Mouse (Mus musculus): ENCODE results near the gene Emilin1. TPM values are rescaled to one million over a fixed set of nuclear protein-coding genes. Genes with fewer than 3 reads are reported as not detected.

The Emilin1 gene
- polyA plus RNA-seq, 1 experiment: 427 TPM

DNA sequence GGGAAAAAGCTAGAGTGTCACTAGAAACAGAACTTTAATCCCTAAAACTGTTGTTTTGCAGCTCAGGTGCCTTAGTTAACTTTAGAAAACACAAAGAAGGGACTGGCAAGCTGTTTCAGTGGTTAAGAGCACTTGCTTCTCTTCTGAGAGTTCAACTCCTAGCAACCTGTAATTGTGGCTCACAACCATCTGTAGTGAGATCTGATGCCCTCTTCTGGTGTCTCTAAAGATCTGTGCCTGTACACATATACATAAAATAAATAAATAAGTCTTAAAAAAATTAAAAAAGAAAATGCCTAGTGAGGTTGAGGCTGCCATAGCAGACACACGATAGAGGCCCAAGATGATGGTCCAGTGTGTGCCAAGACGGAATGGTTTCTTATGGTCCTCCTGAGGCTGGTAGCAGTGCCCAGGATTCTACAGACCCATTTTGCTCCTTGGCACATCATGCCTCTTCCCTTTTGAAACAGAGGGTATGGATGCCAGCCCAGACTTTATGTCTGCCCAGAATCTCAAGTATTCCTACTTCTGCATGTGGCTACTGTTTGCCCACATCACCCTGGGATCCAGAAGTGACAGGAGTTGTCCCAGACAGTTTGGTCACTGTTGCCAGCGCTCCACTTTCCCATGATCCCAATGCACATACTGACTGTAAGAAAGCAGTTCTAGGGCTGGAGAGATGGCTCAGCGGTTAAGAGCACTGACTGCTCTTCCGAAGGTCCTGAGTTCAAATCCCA, 21.7 kb downstream of the Emilin1 start:
- H3K9me3 ChIP-seq: no peaks in the 10 kb centered on the region
- peaks cover 16% of the 10 kb centered on the region for H3K36me3 ChIP-seq (replicated peaks; ENCODE audit: low read length)
- no peak overlapping the region for H3K4me3 ChIP-seq (replicated peaks)
- peaks cover 9% of the 10 kb centered on the region; the same call in 1 of the 2 replicates for H3K4me1 ChIP-seq
- no peak for TF ChIP-seq FLI1 (IDR thresholded peaks at IDR 0.05; ENCODE audit: low read length)
- TF ChIP-seq GATA1 (IDR thresholded peaks at IDR 0.05; ENCODE audit: borderline replicate concordance, low read length): no peak
- peaks cover 12% of the 10 kb centered on the region for H3K27me3 ChIP-seq (replicated peaks)

GRCm38 (mm10) chr5:30943004-30943403, 29.8 kb downstream of the Emilin1 start:
- H3K4me1 ChIP-seq: peaks cover 14% of the 10 kb centered on the region
- TF ChIP-seq FLI1 (IDR thresholded peaks at IDR 0.05; ENCODE audit: low read length) (no peak), GATA1 (IDR thresholded peaks at IDR 0.05; ENCODE audit: borderline replicate concordance, low read length) (no peak)
- H3K9me3 ChIP-seq: no peaks in the 10 kb centered on the region
- H3K27me3 ChIP-seq (replicated peaks): peaks cover 40% of the 10 kb centered on the region
- H3K4me3 ChIP-seq (replicated peaks): no peak overlapping the region
- H3K36me3 ChIP-seq (replicated peaks; ENCODE audit: low read length): no peaks in the 10 kb centered on the region

DNA sequence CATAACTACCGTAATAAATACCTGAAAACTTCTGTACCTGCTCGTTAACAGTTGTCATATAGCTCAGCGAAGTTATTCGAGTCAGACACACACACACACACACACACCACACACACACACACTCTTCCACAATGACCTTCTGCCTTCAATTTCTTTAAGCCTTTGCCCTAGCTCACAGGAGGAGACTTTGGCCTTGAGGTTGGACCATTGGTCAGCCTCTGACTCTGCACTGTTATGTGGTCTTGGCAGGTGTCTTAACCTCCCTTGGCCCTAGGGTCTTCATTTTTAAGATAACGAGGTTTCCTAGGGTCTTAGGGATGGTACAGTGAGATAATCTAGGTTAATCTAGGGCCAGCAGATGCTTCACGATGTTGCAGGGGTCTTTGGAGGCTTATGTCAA, 31.1 kb downstream of the Emilin1 start:
- TF ChIP-seq FLI1 (IDR thresholded peaks at IDR 0.05; ENCODE audit: low read length) (no peak), GATA1 (IDR thresholded peaks at IDR 0.05; ENCODE audit: borderline replicate concordance, low read length) (no peak)
- Histone ChIP-seq H3K4me3 (replicated peaks) (no peak overlapping the region), H3K4me1 (peaks cover 22% of the 10 kb centered on the region), H3K36me3 (replicated peaks; ENCODE audit: low read length) (no peaks in the 10 kb centered on the region), H3K9me3 (no peaks in the 10 kb centered on the region), H3K27me3 (replicated peaks) (peaks cover 36% of the 10 kb centered on the region)

DNA sequence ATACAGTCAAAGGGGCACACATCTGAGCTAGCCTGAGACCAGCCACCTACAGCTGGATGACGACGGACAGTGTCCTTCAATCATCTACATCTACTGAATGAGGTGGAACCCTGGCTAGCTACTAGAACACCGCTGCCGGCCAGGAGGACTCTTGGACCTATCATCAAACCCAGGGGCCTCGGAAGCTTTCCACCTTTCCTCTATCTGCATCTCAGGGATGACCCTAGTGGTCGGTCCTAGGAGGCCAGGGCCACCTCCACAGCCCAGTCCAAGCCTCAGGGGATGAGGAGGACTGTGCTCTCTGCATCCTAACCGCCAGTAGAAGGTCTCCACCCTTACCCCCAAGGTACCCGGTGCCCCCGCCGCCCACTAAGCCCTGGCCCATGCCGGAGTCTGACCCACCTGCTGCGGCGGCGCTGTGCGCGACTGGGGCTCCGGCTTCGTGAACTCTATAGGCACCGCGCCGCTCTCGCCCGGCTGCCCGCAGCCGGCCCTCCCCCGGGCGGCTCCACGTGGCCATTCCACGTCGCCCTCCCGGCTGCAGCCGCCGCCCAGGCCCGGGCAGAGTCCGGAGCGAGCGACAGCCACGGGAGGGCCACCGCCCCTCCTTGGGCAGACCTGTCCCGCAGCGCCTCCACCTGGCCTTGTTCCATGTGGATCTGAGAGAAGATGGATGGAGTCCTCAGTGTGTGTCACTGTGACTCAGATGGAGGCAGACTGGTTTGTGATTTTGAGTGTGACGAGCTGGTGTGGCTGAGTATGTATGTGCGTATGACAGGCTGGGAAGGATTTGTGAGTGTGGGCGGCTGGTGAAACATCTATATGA, 32.0 kb downstream of the Emilin1 start, which contains the start of gene Cgref1:
Gene Cgref1 (minus strand): TSS at position 636 of the 826 bp plus-strand sequence.
- TF ChIP-seq GATA1 (IDR thresholded peaks at IDR 0.05; ENCODE audit: borderline replicate concordance, low read length) (no peak), FLI1 (IDR thresholded peaks at IDR 0.05; ENCODE audit: low read length) (no peak)
- Histone ChIP-seq H3K4me3 (replicated peaks) (peak within 1 kb of the TSS; percentile 87), H3K27me3 (replicated peaks) (peaks cover 36% of the 10 kb centered on the region), H3K36me3 (replicated peaks; ENCODE audit: low read length) (no peaks in the 10 kb centered on the region), H3K9me3 (no peaks in the 10 kb centered on the region), H3K4me1 (peaks cover 30% of the 10 kb centered on the region)

GRCm38 (mm10) chr5:30948620-30949019, 35.4 kb downstream of the Emilin1 start:
- Histone ChIP-seq H3K4me3 (replicated peaks) (peak overlapping the region; percentile 96), H3K27me3 (replicated peaks) (peaks cover 25% of the 10 kb centered on the region), H3K9me3 (no peaks in the 10 kb centered on the region), H3K36me3 (replicated peaks; ENCODE audit: low read length) (peaks cover 22% of the 10 kb centered on the region), H3K4me1 (peaks cover 57% of the 10 kb centered on the region)
- TF ChIP-seq GATA1 (IDR thresholded peaks at IDR 0.05; ENCODE audit: borderline replicate concordance, low read length) (no peak), FLI1 (IDR thresholded peaks at IDR 0.05; ENCODE audit: low read length) (no peak)

DNA sequence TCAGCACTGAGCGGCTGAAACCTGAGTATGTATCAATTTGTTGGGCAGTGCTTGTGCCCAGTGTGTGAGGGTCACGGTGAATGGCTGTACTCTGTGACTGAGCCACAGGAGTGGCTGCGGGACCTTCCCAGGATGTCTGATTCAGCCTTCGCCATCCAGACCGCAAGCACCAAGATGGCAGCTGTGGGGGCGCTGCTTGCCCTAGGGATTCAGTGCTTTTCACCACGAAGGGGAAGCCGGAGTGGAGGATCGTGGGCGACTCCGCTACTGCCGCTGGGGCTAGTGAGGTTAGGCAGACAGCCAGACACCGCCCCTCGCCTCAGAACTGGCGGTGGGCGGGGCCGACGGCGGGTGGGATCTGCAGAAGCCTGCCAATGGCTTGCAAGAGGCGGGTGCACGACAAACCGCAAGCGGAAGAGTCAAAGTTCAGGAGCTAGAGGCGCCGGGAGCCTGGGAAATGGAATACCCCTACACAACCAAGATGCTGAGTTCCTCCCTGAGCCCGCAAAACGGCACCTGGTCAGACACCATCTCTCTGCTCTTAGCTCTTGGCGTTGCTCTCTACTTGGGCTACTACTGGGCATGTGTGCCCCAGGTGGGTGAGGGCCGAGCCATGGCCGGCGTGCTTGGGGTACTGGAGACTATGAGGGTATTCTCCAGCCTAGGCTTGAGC, 36.6 kb downstream of the Emilin1 start:
- Histone ChIP-seq H3K9me3 (no peaks in the 10 kb centered on the region), H3K36me3 (replicated peaks; ENCODE audit: low read length) (peaks cover 33% of the 10 kb centered on the region), H3K4me3 (replicated peaks) (peak overlapping the region; percentile 96), H3K27me3 (replicated peaks) (peaks cover 19% of the 10 kb centered on the region), H3K4me1 (peaks cover 57% of the 10 kb centered on the region)
- TF ChIP-seq FLI1 (IDR thresholded peaks at IDR 0.05; ENCODE audit: low read length): no peak
- no peak for TF ChIP-seq GATA1 (IDR thresholded peaks at IDR 0.05; ENCODE audit: borderline replicate concordance, low read length)

DNA sequence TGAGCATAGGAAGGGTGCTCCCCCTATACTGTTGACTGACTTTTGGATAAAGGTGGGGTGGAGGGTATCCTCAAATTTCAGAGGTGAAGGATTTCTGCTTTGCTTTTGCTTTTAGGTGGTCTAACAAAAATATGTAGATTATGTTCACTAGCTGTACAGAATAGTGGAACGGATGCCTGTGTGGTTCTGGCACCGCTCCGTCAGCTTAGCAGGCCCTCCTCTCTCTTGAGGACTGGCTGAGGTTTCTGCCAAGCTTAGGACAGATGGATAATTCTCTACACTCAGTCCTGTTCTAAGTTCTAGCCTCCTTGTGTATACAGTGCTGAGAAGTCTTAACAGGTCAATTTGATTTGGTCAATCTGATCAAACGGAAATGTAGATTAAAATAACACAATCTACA, 37.2 kb downstream of the Emilin1 start:
- no peak for TF ChIP-seq FLI1 (IDR thresholded peaks at IDR 0.05; ENCODE audit: low read length)
- TF ChIP-seq GATA1 (IDR thresholded peaks at IDR 0.05; ENCODE audit: borderline replicate concordance, low read length): no peak
- Histone ChIP-seq H3K27me3 (replicated peaks) (peaks cover 13% of the 10 kb centered on the region), H3K4me1 (peaks cover 55% of the 10 kb centered on the region), H3K9me3 (no peaks in the 10 kb centered on the region), H3K4me3 (replicated peaks) (peak overlapping the region; percentile 96), H3K36me3 (replicated peaks; ENCODE audit: low read length) (peaks cover 40% of the 10 kb centered on the region)

DNA sequence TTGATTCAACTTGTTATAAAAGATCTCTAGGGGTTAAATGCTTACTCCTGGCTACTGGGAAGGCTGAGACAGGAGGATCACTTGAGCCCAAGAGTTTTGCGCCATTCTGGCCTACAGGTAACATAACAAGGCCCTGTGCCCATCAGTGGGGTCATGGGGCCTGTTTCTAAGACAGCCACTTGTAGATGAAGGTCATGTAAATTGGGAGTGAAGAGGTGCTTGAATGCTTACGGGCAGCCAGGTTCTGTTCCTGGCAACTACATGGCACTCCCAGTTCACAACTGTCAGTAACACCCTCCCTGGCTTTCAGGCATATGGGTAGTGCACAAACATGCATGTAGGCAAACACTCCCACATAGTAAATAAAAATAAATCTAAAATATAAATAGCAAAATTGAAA, 37.7 kb downstream of the Emilin1 start:
- TF ChIP-seq FLI1 (IDR thresholded peaks at IDR 0.05; ENCODE audit: low read length): no peak
- TF ChIP-seq GATA1 (IDR thresholded peaks at IDR 0.05; ENCODE audit: borderline replicate concordance, low read length): no peak
- peak overlapping the region; percentile 23 for H3K4me3 ChIP-seq (replicated peaks)

DNA sequence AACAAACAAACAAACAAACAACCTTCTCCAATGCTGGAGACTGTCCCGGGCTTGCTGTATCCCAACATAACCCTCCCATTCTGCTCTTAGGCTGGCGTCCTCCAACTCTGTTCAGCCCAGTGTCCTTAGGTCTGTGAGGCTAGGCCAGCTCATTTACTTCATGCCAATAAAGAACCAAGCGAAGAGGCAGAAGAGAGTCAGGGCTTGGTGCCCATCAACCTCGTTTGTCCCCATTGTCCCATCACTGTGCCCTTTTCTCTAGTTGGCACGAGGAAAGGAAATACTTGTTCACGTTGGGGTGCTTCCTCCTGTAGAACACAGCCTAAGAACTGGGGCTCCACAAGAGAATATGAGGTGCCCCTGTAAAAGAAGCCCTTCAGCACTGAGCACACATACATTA, 38.5 kb downstream of the Emilin1 start:
- H3K4me3 ChIP-seq (replicated peaks): no peak overlapping the region
- H3K4me1 ChIP-seq: peaks cover 56% of the 10 kb centered on the region
- no peaks in the 10 kb centered on the region for H3K9me3 ChIP-seq
- no peak for TF ChIP-seq FLI1 (IDR thresholded peaks at IDR 0.05; ENCODE audit: low read length)
- no peak for TF ChIP-seq GATA1 (IDR thresholded peaks at IDR 0.05; ENCODE audit: borderline replicate concordance, low read length)
- H3K27me3 ChIP-seq (replicated peaks): peaks cover 4% of the 10 kb centered on the region
- peaks cover 48% of the 10 kb centered on the region for H3K36me3 ChIP-seq (replicated peaks; ENCODE audit: low read length)

More for the DNA sequence above, 37.7 kb downstream of the Emilin1 start:
- peaks cover 45% of the 10 kb centered on the region for H3K36me3 ChIP-seq (replicated peaks; ENCODE audit: low read length)
- peaks cover 8% of the 10 kb centered on the region for H3K27me3 ChIP-seq (replicated peaks)
- H3K4me1 ChIP-seq: peaks cover 54% of the 10 kb centered on the region
- H3K9me3 ChIP-seq: no peaks in the 10 kb centered on the region

Measured in megakaryocyte, embryonic 14.5 days (primary cell).